Mouse (Mus musculus): ENCODE measurements around the gene Ppp1r14d.

Ppp1r14d gene

DNA sequence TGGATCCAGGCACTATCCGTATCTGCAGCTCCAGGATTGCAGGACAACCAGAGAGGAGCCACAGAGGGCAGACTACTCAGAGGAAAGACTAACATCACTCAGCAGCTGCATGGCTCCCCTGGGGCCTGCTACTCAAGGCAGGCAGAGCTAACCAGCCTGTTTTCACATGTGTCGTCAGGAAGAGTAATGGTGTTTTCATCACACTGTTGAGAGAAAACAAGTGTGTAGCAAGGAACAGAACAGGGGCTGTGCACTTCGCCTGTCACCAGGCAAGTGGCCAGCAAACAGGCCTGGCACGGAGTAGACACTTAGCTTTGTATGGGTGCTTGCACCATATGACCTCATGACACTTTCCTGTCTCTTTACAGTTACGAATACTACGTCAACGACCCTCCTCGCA lies 58.1 kb downstream of the Ppp1r14d start:
- no peak for DNase-seq

- DNase-seq: no peak
Measured at GRCm38 (mm10) chr2:119170282-119170681, 59.4 kb downstream of the Ppp1r14d start.

All from lung, postnatal 36 days (tissue).